Mouse (Mus musculus): ENCODE data around the gene Tmem216. TPM values are rescaled to one million over a fixed set of nuclear protein-coding genes. Genes with fewer than 3 reads are reported as not detected.
A peak's percentile ranks its signal among the peaks of the same experiment; 100 is the strongest.

The Tmem216 gene
- polyA plus RNA-seq, 1 experiment from 2014 or later: 23.9 TPM

DNA sequence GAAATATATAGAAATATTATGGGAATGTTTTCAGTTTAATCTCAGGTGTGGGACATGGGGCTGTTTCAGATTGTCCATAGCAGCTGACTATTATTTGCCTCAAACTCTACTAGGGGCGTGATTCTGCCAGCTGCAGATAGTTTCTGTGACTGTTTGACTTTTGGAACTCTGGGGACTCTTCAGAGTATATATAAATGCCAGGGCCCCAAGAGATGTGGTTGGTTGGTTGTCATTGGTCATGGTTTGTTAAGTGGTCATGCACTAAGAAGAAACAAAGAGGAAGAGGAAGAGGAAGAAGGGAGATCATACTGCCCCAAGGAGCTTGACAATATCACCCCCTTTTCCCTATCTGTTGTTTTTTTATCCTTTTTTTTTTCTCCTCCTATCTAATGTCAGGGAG, 34.1 kb downstream of the Tmem216 start:
- no peak overlapping the region for H3K4me3 ChIP-seq (ENCODE audit: low read depth, low read length)
- ATAC-seq (ENCODE audit: low FRiP score, low TSS enrichment): no peak
- H3K9ac ChIP-seq (ENCODE audit: low read length): no peak overlapping the region

DNA sequence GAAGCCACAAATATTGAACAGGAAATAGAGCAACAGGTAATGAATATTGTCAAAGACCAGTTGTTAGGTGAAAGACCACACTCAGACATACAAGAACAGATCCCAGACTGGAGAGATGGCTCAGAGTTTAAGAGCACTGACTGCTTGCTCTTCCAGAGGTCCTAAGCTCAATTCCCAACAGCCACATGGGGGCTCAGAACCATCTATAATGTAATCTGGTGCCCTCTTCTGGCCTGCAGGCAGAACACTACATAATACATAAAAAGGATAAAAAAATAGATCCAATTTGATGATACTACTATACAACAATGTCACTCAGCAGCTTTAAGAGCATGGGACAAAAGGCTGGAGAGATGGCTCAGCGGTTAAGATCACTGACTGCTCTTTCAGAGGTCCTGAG, 35.7 kb downstream of the Tmem216 start:
- Histone ChIP-seq H3K9me3 (ENCODE audit: control insufficient read depth, low read length) (no peaks in the 10 kb centered on the region), H3K36me3 (ENCODE audit: control insufficient read depth, insufficient read depth, low read length) (peaks cover 5% of the 10 kb centered on the region), H3K4me1 (replicated peaks; ENCODE audit: control insufficient read depth, insufficient read depth) (no peaks in the 10 kb centered on the region), H3K4me3 (ENCODE audit: low read depth, low read length) (no peak overlapping the region), H3K9ac (ENCODE audit: low read length) (no peak overlapping the region), H3K27me3 (ENCODE audit: control insufficient read depth, insufficient read depth, low read length) (no peaks in the 10 kb centered on the region), H3K4me2 (replicated peaks; ENCODE audit: low read depth) (no peak overlapping the region), H3K27ac (replicated peaks) (no peak overlapping the region)
- DNase-seq (ENCODE audit: low spot score) (no peak), ATAC-seq (ENCODE audit: low FRiP score, low TSS enrichment) (no peak)
- 54% methylated on average over 1 of the region's 1 CpGs for WGBS
- TF ChIP-seq CTCF (IDR thresholded peaks at IDR 0.05; ENCODE audit: low read depth) (peak; percentile 73), EP300 (optimal IDR thresholded peaks at IDR 0.05) (no peak)

More for the DNA sequence above, 34.1 kb downstream of the Tmem216 start:
- Histone ChIP-seq H3K9me3 (ENCODE audit: control insufficient read depth, low read length) (no peaks in the 10 kb centered on the region), H3K27ac (replicated peaks) (no peak overlapping the region), H3K36me3 (ENCODE audit: control insufficient read depth, insufficient read depth, low read length) (peaks cover 7% of the 10 kb centered on the region), H3K27me3 (ENCODE audit: control insufficient read depth, insufficient read depth, low read length) (no peaks in the 10 kb centered on the region), H3K4me2 (replicated peaks; ENCODE audit: low read depth) (no peak overlapping the region), H3K4me1 (replicated peaks; ENCODE audit: control insufficient read depth, insufficient read depth) (peaks cover 3% of the 10 kb centered on the region; the same call in 1 of the 2 replicates)
- WGBS: 74% methylated on average over 1 of the region's 1 CpGs
- TF ChIP-seq EP300 (optimal IDR thresholded peaks at IDR 0.05) (no peak), CTCF (IDR thresholded peaks at IDR 0.05; ENCODE audit: low read depth) (no peak)
- DNase-seq (ENCODE audit: low spot score): no peak

DNA sequence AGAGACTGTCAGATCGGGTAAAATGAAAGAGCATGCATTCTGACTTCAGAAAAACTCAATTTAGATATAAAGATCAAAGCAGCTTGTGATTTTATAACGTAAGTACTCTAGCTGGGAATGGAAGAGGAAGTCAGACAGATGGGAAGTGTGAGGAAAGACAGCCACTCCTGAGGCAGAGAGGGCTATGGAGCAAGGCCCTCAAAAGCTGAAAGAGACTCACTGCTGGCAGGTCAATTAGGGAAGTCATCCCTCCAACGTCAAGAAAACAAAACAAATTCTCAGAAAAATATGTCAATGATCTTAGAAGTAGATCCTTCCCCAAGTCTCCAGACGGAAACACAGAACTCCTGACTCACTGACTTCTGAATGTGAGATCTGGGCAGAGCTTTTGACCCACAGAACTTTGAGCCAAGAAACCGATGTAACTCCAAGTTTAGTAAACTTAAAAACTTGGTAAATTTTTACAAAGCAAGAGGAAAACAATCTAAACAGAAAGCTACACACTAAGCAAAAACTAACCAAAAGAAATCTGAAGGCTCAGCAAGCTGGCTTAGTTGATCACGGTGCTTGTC, 45.2 kb downstream of the Tmem216 start:
- ATAC-seq (ENCODE audit: low FRiP score, low TSS enrichment): no peak
- no peak for DNase-seq (ENCODE audit: low spot score)
- TF ChIP-seq CTCF (IDR thresholded peaks at IDR 0.05; ENCODE audit: low read depth) (no peak), EP300 (optimal IDR thresholded peaks at IDR 0.05) (no peak)
- no peaks in the 10 kb centered on the region for H3K4me1 ChIP-seq (replicated peaks; ENCODE audit: control insufficient read depth, insufficient read depth)
- no peak overlapping the region for H3K9ac ChIP-seq (ENCODE audit: low read length)
- H3K4me3 ChIP-seq (ENCODE audit: low read depth, low read length): no peak overlapping the region
- H3K36me3 ChIP-seq (ENCODE audit: control insufficient read depth, insufficient read depth, low read length): peaks cover 5% of the 10 kb centered on the region
- no peaks in the 10 kb centered on the region for H3K27me3 ChIP-seq (ENCODE audit: control insufficient read depth, insufficient read depth, low read length)
- H3K9me3 ChIP-seq (ENCODE audit: control insufficient read depth, low read length): no peaks in the 10 kb centered on the region
- no peak overlapping the region for H3K4me2 ChIP-seq (replicated peaks; ENCODE audit: low read depth)
- 68% methylated on average over 6 of the region's 6 CpGs for WGBS
- H3K27ac ChIP-seq (replicated peaks): no peak overlapping the region

DNA sequence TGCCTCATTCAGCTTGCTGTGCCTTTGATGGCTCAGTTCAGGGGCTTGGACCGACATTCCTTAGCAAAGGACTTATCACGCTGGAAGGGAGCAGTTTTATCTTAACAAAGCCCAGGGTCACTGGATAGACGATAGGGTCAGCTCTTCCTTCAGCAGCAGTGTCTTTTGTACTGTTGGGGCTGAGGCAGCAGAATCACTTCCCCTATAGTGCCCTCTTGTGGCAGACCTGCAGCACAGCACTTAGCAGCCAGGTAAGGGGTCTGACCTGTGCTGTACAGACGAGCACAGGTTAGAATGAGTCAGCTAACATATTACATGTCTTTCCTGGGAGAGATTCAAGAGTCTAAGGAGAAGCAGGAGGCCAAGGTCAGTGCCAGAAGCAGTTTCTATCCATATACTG, 53.5 kb downstream of the Tmem216 start:
- 6% methylated on average over 4 of the region's 4 CpGs for WGBS
- no peaks in the 10 kb centered on the region for H3K4me1 ChIP-seq (replicated peaks; ENCODE audit: control insufficient read depth, insufficient read depth)
- no peak overlapping the region for H3K9ac ChIP-seq (ENCODE audit: low read length)
- H3K4me3 ChIP-seq (ENCODE audit: low read depth, low read length): no peak overlapping the region
- DNase-seq (ENCODE audit: low spot score): peak; percentile 46
- peak; percentile 63; the same call in 1 of the 2 replicates for ATAC-seq (ENCODE audit: low FRiP score, low TSS enrichment)
- H3K27me3 ChIP-seq (ENCODE audit: control insufficient read depth, insufficient read depth, low read length): no peaks in the 10 kb centered on the region
- no peak overlapping the region for H3K4me2 ChIP-seq (replicated peaks; ENCODE audit: low read depth)
- H3K9me3 ChIP-seq (ENCODE audit: control insufficient read depth, low read length): no peaks in the 10 kb centered on the region
- H3K36me3 ChIP-seq (ENCODE audit: control insufficient read depth, insufficient read depth, low read length): peaks cover 11% of the 10 kb centered on the region; the same call in 1 of the 2 replicates
- no peak overlapping the region for H3K27ac ChIP-seq (replicated peaks)
- TF ChIP-seq EP300 (optimal IDR thresholded peaks at IDR 0.05): no peak
- TF ChIP-seq CTCF (IDR thresholded peaks at IDR 0.05; ENCODE audit: low read depth): peak; percentile 93

DNA sequence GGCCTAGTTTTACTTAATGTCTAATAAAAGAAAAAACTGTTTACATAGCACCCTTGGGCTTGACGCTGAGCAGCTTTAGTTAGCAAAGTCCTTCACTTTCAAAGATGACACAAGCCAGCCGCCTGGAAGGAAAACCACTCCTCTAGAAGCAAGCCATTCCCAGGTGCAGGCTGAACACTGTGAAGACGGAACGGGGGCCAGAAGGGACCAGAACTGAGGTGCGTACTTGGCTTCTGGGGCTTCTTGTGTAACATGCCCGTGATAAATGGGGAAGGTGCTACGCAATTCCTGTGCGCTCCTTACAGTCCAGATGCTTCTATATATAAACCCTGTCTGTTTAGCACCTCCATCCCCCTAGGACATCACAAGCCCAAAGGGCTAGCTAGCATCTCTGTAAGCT, 55.5 kb downstream of the Tmem216 start:
- H3K36me3 ChIP-seq (ENCODE audit: control insufficient read depth, insufficient read depth, low read length): 0 out of 2 replicates have a peak, but pooled peaks cover 8% of the 10 kb centered on the region
- H3K9me3 ChIP-seq (ENCODE audit: control insufficient read depth, low read length): no peaks in the 10 kb centered on the region
- TF ChIP-seq EP300 (optimal IDR thresholded peaks at IDR 0.05) (no peak), CTCF (IDR thresholded peaks at IDR 0.05; ENCODE audit: low read depth) (no peak)
- DNase-seq (ENCODE audit: low spot score): no peak
- H3K27me3 ChIP-seq (ENCODE audit: control insufficient read depth, insufficient read depth, low read length): no peaks in the 10 kb centered on the region
- H3K4me3 ChIP-seq (ENCODE audit: low read depth, low read length): no peak overlapping the region
- H3K4me1 ChIP-seq (replicated peaks; ENCODE audit: control insufficient read depth, insufficient read depth): no peaks in the 10 kb centered on the region
- WGBS: 68% methylated on average over 8 of the region's 8 CpGs
- peak; percentile 49; the same call in 1 of the 2 replicates for ATAC-seq (ENCODE audit: low FRiP score, low TSS enrichment)
- no peak overlapping the region for H3K4me2 ChIP-seq (replicated peaks; ENCODE audit: low read depth)
- peak overlapping the region; percentile 9 for H3K27ac ChIP-seq (replicated peaks)
- H3K9ac ChIP-seq (ENCODE audit: low read length): no peak overlapping the region

DNA sequence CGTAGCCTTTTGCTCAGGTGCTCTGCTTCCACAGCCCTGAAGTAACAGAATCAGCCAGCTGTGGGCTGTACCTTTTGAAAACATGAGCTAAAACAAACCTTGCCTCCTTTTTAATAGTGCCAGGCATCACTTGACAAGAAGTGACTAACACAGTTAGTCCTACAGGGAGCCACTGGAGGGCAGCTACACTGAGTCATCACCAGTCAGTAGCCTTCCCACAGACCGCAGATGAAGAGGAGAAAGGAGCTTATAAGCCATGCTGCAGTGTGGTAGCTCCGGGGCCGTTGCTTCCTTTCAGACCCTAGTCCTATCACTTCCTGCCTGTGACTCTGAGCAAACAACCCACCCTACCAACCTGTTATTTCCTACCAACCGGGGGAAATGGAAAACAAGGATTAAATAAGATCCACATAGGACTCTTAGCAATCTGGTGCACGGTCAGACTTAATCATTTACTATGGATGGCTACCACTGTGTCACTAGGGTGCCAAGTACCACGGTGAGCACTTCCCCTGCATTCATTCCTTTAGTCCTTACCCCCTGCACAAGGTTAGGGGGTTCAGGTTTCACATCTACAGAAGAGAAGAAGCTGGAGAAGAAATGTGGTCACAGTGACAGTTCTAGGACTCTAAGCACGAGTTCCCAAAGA, 58.4 kb downstream of the Tmem216 start:
- Histone ChIP-seq H3K36me3 (ENCODE audit: control insufficient read depth, insufficient read depth, low read length) (0 out of 2 replicates have a peak, but pooled peaks cover 8% of the 10 kb centered on the region), H3K27me3 (ENCODE audit: control insufficient read depth, insufficient read depth, low read length) (no peaks in the 10 kb centered on the region), H3K4me2 (replicated peaks; ENCODE audit: low read depth) (no peak overlapping the region), H3K27ac (replicated peaks) (no peak overlapping the region), H3K9ac (ENCODE audit: low read length) (no peak overlapping the region), H3K9me3 (ENCODE audit: control insufficient read depth, low read length) (no peaks in the 10 kb centered on the region), H3K4me3 (ENCODE audit: low read depth, low read length) (no peak overlapping the region), H3K4me1 (replicated peaks; ENCODE audit: control insufficient read depth, insufficient read depth) (no peaks in the 10 kb centered on the region)
- 42% methylated on average over 8 of the region's 8 CpGs for WGBS
- peak; percentile 22; the same call in 1 of the 2 replicates for TF ChIP-seq CTCF (IDR thresholded peaks at IDR 0.05; ENCODE audit: low read depth)
- TF ChIP-seq EP300 (optimal IDR thresholded peaks at IDR 0.05): no peak
- DNase-seq (ENCODE audit: low spot score) (no peak), ATAC-seq (ENCODE audit: low FRiP score, low TSS enrichment) (peak; percentile 49; the same call in 1 of the 2 replicates)
